Mouse (Mus musculus) heart, adult 2 months (tissue): Measurements from ENCODE around the gene Ccdc84.

ENCODE experiments used
- CTCF ChIP-seq: fragments of 200-600 bp; IDR thresholded peaks from 2 replicates; pipeline ENCODE4 v1.8.1; 2022; ENCODE audit warnings: antibody characterized with exemption, mild to moderate bottlenecking, moderate library complexity
- EP300 ChIP-seq: fragments of 200-500 bp; IDR thresholded peaks from 2 replicates; pipeline ENCODE4 v1.6.1; 2011; ENCODE audit warnings: low read depth, low read length, control low read depth; ENCODE audit not compliant: insufficient read depth
- POLR2A ChIP-seq: fragments of 200-500 bp; IDR thresholded peaks from 2 replicates; pipeline ENCODE4 v1.6.1; 2011; ENCODE audit warnings: mild to moderate bottlenecking, low read depth, low read length, control low read depth; ENCODE audit not compliant: insufficient read depth

DNA sequence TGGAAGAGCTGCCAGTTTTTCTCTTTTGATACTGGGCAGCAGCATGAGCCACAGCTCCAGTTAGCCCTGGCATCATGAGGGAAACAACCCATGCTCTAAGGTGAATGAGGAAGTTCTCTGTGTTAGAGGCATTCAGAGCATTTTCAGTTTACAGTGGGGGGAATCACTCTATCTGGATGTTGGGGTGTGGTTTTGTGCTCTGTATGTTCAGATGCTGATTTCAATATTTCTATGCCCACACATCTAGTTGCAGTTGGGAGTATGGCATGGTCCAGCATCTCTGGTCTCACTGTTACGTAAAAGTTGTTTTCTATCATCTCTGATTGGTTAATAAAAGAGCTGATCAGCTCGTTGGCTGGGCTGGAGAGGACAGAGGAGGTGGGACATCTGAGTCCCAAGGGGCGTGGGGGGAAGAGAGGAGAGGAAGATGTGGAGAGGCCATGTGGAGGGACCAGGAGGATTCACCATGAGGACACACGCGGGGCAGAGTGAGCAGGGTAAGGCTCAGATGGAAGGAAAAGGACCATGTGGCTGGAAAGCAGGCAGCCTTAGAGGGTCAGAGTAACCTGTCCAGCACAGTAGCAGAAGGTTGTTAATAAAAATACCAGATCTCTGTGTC lies 2.0 kb upstream of the Ccdc84 start:
- no peak for TF ChIP-seq CTCF
- TF ChIP-seq EP300, result no peak
- TF ChIP-seq POLR2A, result no peak
